Mouse (Mus musculus) testis, adult 2 months (tissue): Measurements from ENCODE around the gene Scly. TPM values are rescaled to one million over a fixed set of nuclear protein-coding genes. Genes with fewer than 3 reads are reported as not detected.

Experiments used
- H3K27ac ChIP-seq: fragments of 200-500 bp; 2 replicates; pipeline ENCODE4 v1.5.1; 2012; ENCODE audit warnings: low read depth, low read length; ENCODE audit not compliant: control insufficient read depth, insufficient read depth
- H3K27me3 ChIP-seq: fragments of 200-500 bp; 2 replicates; pipeline ENCODE4 v1.6.1; 2012; ENCODE audit warnings: mild to moderate bottlenecking, low read length, moderate library complexity; ENCODE audit not compliant: control insufficient read depth, insufficient read depth
- H3K36me3 ChIP-seq: fragments of 200-500 bp; 2 replicates; pipeline ENCODE4 v1.6.1; 2012; ENCODE audit warnings: mild to moderate bottlenecking, low read length; ENCODE audit not compliant: control insufficient read depth, insufficient read depth
- H3K4me1 ChIP-seq: fragments of 200-500 bp; 2 replicates; pipeline ENCODE4 v1.6.1; 2012; ENCODE audit warnings: low read length; ENCODE audit not compliant: control insufficient read depth, insufficient read depth
- H3K4me3 ChIP-seq: fragments of 200-500 bp; 2 replicates; pipeline ENCODE4 v1.5.1; 2012; ENCODE audit warnings: low read depth, mild to moderate bottlenecking, low read length, moderate library complexity, mixed read lengths; ENCODE audit not compliant: control insufficient read depth
- CTCF ChIP-seq: fragments of 200-500 bp; IDR thresholded peaks from 2 replicates; pipeline ENCODE4 v1.5.1; 2012; ENCODE audit warnings: low read depth, mild to moderate bottlenecking, inconsistent platforms, low read length, moderate library complexity; ENCODE audit not compliant: control insufficient read depth, insufficient read depth, insufficient replicate concordance
- POLR2A ChIP-seq: fragments of 200-500 bp; IDR thresholded peaks from 2 replicates; pipeline ENCODE4 v1.6.1; 2012; ENCODE audit warnings: low read depth, mild to moderate bottlenecking, inconsistent platforms, low read length, moderate library complexity; ENCODE audit not compliant: control insufficient read depth
- polyA plus RNA-seq: library from polyadenylated mRNA; depleted of rRNA; stranded (reverse); fragments of >200 nt; gene quantifications from 2 replicates; pipeline ENCODE4 v1.2.3, GENCODE M21; 2012

Gene Scly
- polyA plus RNA-seq, 1 experiment: 18.0 TPM

DNA sequence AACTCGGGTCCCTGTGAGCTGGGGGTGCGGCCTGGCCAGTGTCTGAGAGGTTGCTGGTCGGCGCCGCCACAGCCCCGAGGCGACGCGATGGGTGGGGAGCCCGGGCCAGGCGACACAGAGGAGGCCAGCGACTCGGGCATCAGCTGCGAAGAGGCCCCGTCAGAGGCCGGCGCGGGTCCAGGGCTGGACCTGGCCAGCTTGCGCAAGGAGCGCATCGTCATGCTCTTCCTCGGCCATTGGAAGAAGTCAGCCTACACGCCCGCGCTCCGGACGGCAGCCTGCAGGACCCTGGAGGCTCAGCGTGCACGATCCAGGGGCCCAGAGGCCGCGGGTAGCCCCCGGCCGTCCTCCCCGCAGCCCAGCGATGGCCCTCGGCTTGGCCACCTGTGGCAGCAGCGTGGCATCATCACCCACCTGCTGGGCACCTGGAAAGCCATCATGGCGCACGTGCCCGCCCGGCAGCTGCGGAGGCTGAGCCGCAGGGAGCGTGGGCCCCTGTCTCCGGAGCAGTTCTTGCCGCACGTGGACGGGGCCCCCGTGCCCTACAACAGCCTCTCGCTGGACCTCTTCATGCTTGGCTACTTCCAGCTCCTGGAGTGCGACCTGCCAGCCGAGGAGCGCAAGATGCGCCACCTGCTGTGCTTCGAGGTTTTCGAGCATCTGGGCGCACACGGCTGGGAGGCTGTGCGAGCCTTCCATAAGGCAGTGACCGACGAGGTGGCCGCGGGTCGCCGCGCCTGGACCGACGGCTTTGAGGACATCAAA lies 47.0 kb downstream of the Scly start:
- H3K36me3 ChIP-seq: no peaks in the 10 kb centered on the region
- H3K4me1 ChIP-seq: peaks cover 13% of the 10 kb centered on the region
- TF ChIP-seq POLR2A: no peak
- no peak for TF ChIP-seq CTCF
- H3K4me3 ChIP-seq: peak overlapping the region; percentile 10
- H3K27ac ChIP-seq: no peak overlapping the region
- no peaks in the 10 kb centered on the region for H3K27me3 ChIP-seq

DNA sequence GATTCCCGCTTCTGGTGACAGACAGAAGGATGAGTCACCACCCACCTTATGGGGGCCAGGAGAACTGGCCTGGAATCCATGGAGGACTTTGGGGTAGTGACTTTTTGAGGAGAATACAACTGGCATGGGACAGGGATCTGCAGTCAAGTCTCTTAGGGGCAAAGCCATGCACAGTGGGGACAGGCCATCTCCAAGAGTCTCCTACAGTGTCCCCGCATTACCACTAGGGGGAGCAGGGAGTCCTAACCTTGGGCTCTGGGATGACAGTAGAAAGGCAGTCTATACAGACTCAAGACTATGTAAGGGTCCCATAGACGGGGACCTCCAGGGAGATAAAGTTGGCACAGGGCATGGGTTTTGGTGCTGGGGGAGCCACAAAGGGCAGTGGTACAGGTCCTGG lies 48.8 kb downstream of the Scly start:
- Histone ChIP-seq H3K4me3 (no peak overlapping the region), H3K36me3 (no peaks in the 10 kb centered on the region)

DNA sequence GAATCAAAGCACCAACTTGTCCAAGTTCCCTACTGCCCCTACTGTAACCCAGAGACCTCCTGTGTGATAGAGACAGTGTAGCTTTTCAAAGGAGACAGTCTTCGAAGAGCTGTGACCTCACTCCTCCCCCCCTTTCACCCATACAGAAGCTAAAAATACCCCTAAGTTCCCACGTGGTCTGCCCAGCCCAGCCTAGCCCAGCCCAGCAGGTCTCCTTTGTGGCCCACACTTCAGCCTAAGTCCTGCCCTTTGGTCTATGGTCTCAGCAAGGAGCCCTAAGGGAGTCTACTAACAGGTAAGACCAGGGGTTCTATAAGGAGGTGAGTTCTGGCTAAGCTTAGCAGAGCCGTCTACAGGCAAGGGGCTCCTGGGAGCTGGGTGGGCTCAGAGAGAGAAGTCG lies 52.7 kb downstream of the Scly start, which contains the start of gene Klhl30:
Klhl30 (plus strand) TSS at position 176 of the 400 bp plus-strand sequence.
- Histone ChIP-seq H3K36me3 (no peaks in the 10 kb centered on the region), H3K4me1 (no peaks in the 10 kb centered on the region), H3K4me3 (no peak within 1 kb of the TSS), H3K27ac (no peak within 1 kb of the TSS), H3K27me3 (no peaks in the 10 kb centered on the region)
- no peak for TF ChIP-seq POLR2A
- TF ChIP-seq CTCF: no peak

More for the DNA sequence above, 48.8 kb downstream of the Scly start:
- H3K27ac ChIP-seq: no peak overlapping the region
- TF ChIP-seq CTCF: peak; percentile 81; the same call in 1 of the 2 replicates
- no peak for TF ChIP-seq POLR2A
- H3K4me1 ChIP-seq: peaks cover 13% of the 10 kb centered on the region
- H3K27me3 ChIP-seq: no peaks in the 10 kb centered on the region

DNA sequence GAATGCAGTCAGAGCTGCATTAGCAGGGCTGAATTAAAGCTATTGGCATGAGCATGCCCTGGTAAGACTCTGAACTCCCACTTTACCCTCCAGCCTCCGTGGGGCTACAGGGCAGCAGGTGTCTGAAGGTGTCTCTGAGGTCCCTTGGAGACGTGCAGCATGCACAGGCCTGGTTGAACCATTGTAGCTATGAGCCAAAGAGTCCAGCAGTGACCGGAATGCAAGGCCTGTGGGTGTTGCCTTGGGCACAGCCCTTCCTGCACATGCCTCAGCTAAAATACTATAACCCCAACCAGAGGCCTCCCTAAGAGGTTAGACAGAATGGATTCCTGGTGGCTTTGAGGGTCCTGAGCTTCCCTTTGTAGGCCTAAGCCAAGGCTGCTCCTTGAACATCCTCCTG lies 53.1 kb downstream of the Scly start:
- Histone ChIP-seq H3K4me1 (no peaks in the 10 kb centered on the region), H3K27ac (no peak overlapping the region), H3K36me3 (no peaks in the 10 kb centered on the region), H3K27me3 (no peaks in the 10 kb centered on the region), H3K4me3 (no peak overlapping the region)
- TF ChIP-seq POLR2A (no peak), CTCF (no peak)

DNA sequence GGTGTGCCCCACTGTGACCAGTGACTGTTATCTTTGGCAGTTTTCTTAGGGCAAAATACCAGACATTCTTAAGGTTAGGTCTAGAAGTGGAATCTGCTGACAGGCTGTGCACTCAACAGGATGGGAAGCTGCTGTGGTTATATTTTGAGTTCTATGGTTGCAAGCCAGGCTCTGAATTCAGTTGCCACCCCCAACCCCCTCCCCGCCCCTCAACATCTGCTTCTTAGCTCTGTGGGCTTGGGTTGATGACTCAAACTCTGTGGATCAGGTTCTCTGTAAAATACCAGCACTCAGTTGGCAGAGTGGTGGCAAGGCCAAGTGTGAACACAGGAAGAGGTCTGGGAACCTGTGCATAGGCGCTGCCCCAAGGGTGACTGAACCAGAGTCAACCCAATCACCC lies 54.1 kb downstream of the Scly start:
- Histone ChIP-seq H3K4me1 (no peaks in the 10 kb centered on the region), H3K4me3 (no peak overlapping the region), H3K36me3 (no peaks in the 10 kb centered on the region), H3K27ac (no peak overlapping the region), H3K27me3 (no peaks in the 10 kb centered on the region)
- TF ChIP-seq CTCF: no peak
- TF ChIP-seq POLR2A: no peak

DNA sequence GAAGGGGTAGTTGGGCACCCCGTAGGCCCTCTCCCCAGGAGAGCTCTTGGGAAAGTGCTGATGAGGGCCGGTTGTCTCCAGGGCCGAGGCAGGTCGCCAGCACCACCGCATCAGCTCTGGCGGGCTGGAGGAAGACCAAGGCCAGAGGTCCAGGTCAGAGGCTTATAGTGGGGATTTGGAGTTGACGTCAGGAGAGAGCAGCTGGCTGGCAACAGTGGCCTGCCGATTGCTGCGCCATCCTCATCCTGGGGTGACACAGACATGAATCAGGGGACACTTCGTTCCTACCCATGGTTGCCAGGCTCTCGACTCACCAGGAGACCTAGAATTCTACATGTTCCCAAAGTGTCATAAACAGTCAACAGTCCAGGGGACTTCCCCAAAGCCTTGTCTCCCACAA lies 58.0 kb downstream of the Scly start:
- TF ChIP-seq POLR2A: no peak
- Histone ChIP-seq H3K4me3 (no peak overlapping the region), H3K36me3 (no peaks in the 10 kb centered on the region), H3K4me1 (no peaks in the 10 kb centered on the region), H3K27ac (no peak overlapping the region), H3K27me3 (no peaks in the 10 kb centered on the region)

DNA sequence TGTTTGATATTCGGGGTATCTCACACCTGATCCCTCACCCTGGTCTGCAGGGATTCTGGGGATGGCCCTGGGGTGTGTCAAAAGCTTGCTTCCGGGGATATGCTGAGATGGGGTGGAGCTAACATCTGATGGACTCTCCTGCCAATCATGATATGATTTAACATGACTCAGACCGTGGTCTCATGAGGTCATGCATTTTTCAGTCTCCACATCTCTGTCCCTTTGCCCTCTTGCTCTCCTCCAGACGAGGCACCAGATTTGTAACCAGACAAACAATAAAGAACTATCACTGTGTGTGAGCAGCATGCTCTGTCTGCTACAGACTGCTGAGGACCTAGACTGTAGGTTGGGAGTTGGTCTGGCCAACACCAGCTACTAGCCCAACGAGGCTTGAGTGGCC lies 64.0 kb downstream of the Scly start:
- no peaks in the 10 kb centered on the region for H3K36me3 ChIP-seq
- peaks cover 16% of the 10 kb centered on the region for H3K4me1 ChIP-seq
- H3K27me3 ChIP-seq: no peaks in the 10 kb centered on the region
- no peak overlapping the region for H3K4me3 ChIP-seq
- H3K27ac ChIP-seq: no peak overlapping the region
- no peak for TF ChIP-seq CTCF
- TF ChIP-seq POLR2A: no peak
